Mouse (Mus musculus): ENCODE results near the gene Rngtt. TPM values are rescaled to one million over a fixed set of nuclear protein-coding genes. Genes with fewer than 3 reads are reported as not detected.
"Not testable (repeated sequence)": the region's sequence is repeated elsewhere in the genome, so short reads cannot be mapped to it uniquely, and the experiment has no call there.

Gene Rngtt
- total RNA-seq, 1 experiment from 2014 or later, result 44.5 TPM

GRCm38 (mm10) chr4:33300891-33301665 lies 9.0 kb upstream of the Rngtt start:
- ATAC-seq (replicated peaks in 1 of 2; ENCODE audit: insufficient read depth in 1 of 2, low FRiP score in 2 of 2, low TSS enrichment in 1 of 2, low read depth in 1 of 2, poor library complexity in 2 of 2, severe bottlenecking in 2 of 2), result not testable (repeated sequence)

- ATAC-seq (replicated peaks in 1 of 2; ENCODE audit: insufficient read depth in 1 of 2, low FRiP score in 2 of 2, low TSS enrichment in 1 of 2, low read depth in 1 of 2, poor library complexity in 2 of 2, severe bottlenecking in 2 of 2), result no peak
Observed at GRCm38 (mm10) chr4:33303057-33303456, 7.1 kb upstream of the Rngtt start.

GRCm38 (mm10) chr4:33307146-33307545 lies 3.0 kb upstream of the Rngtt start:
- ATAC-seq (replicated peaks in 1 of 2; ENCODE audit: insufficient read depth in 1 of 2, low FRiP score in 2 of 2, low TSS enrichment in 1 of 2, low read depth in 1 of 2, poor library complexity in 2 of 2, severe bottlenecking in 2 of 2), result no peak

- 0 out of 4 replicates have a peak, but pooled peaks of 1 of the 2 experiments have one; percentile 4 for ATAC-seq (replicated peaks in 1 of 2; ENCODE audit: insufficient read depth in 1 of 2, low FRiP score in 2 of 2, low TSS enrichment in 1 of 2, low read depth in 1 of 2, poor library complexity in 2 of 2, severe bottlenecking in 2 of 2)
Observed at GRCm38 (mm10) chr4:33310840-33311437, 828 bp downstream of the Rngtt start.

- not testable (repeated sequence) for ATAC-seq (replicated peaks in 1 of 2; ENCODE audit: insufficient read depth in 1 of 2, low FRiP score in 2 of 2, low TSS enrichment in 1 of 2, low read depth in 1 of 2, poor library complexity in 2 of 2, severe bottlenecking in 2 of 2)
Observed at GRCm38 (mm10) chr4:33314150-33314549, 4.0 kb downstream of the Rngtt start.

- no peak for ATAC-seq (replicated peaks in 1 of 2; ENCODE audit: insufficient read depth in 1 of 2, low FRiP score in 2 of 2, low TSS enrichment in 1 of 2, low read depth in 1 of 2, poor library complexity in 2 of 2, severe bottlenecking in 2 of 2)
Observed at GRCm38 (mm10) chr4:33315840-33316239, 5.7 kb downstream of the Rngtt start.

GRCm38 (mm10) chr4:33331147-33331546 lies 21.0 kb downstream of the Rngtt start:
- no peak for ATAC-seq (replicated peaks in 1 of 2; ENCODE audit: insufficient read depth in 1 of 2, low FRiP score in 2 of 2, low TSS enrichment in 1 of 2, low read depth in 1 of 2, poor library complexity in 2 of 2, severe bottlenecking in 2 of 2)

- no peak for ATAC-seq (replicated peaks in 1 of 2; ENCODE audit: insufficient read depth in 1 of 2, low FRiP score in 2 of 2, low TSS enrichment in 1 of 2, low read depth in 1 of 2, poor library complexity in 2 of 2, severe bottlenecking in 2 of 2)
Observed at GRCm38 (mm10) chr4:33332956-33333455, 22.9 kb downstream of the Rngtt start.

GRCm38 (mm10) chr4:33337999-33338398 lies 27.9 kb downstream of the Rngtt start:
- ATAC-seq (replicated peaks in 1 of 2; ENCODE audit: insufficient read depth in 1 of 2, low FRiP score in 2 of 2, low TSS enrichment in 1 of 2, low read depth in 1 of 2, poor library complexity in 2 of 2, severe bottlenecking in 2 of 2), result peak; percentile 45 to 49

GRCm38 (mm10) chr4:33342877-33343731 lies 33.0 kb downstream of the Rngtt start:
- no peak for ATAC-seq (replicated peaks in 1 of 2; ENCODE audit: insufficient read depth in 1 of 2, low FRiP score in 2 of 2, low TSS enrichment in 1 of 2, low read depth in 1 of 2, poor library complexity in 2 of 2, severe bottlenecking in 2 of 2)

- ATAC-seq (replicated peaks in 1 of 2; ENCODE audit: insufficient read depth in 1 of 2, low FRiP score in 2 of 2, low TSS enrichment in 1 of 2, low read depth in 1 of 2, poor library complexity in 2 of 2, severe bottlenecking in 2 of 2), result no peak
Observed at GRCm38 (mm10) chr4:33343732-33344057, 33.6 kb downstream of the Rngtt start.

- no peak for ATAC-seq (replicated peaks in 1 of 2; ENCODE audit: insufficient read depth in 1 of 2, low FRiP score in 2 of 2, low TSS enrichment in 1 of 2, low read depth in 1 of 2, poor library complexity in 2 of 2, severe bottlenecking in 2 of 2)
Observed at GRCm38 (mm10) chr4:33363451-33363850, 53.3 kb downstream of the Rngtt start.

GRCm38 (mm10) chr4:33374916-33375315 lies 64.8 kb downstream of the Rngtt start:
- ATAC-seq (replicated peaks in 1 of 2; ENCODE audit: insufficient read depth in 1 of 2, low FRiP score in 2 of 2, low TSS enrichment in 1 of 2, low read depth in 1 of 2, poor library complexity in 2 of 2, severe bottlenecking in 2 of 2), result no peak

GRCm38 (mm10) chr4:33377642-33378041 lies 67.5 kb downstream of the Rngtt start:
- ATAC-seq (replicated peaks in 1 of 2; ENCODE audit: insufficient read depth in 1 of 2, low FRiP score in 2 of 2, low TSS enrichment in 1 of 2, low read depth in 1 of 2, poor library complexity in 2 of 2, severe bottlenecking in 2 of 2), result no peak

- ATAC-seq (replicated peaks in 1 of 2; ENCODE audit: insufficient read depth in 1 of 2, low FRiP score in 2 of 2, low TSS enrichment in 1 of 2, low read depth in 1 of 2, poor library complexity in 2 of 2, severe bottlenecking in 2 of 2), result no peak
Observed at GRCm38 (mm10) chr4:33378894-33379293, 68.8 kb downstream of the Rngtt start.

GRCm38 (mm10) chr4:33388899-33389298 lies 78.8 kb downstream of the Rngtt start:
- no peak for ATAC-seq (replicated peaks in 1 of 2; ENCODE audit: insufficient read depth in 1 of 2, low FRiP score in 2 of 2, low TSS enrichment in 1 of 2, low read depth in 1 of 2, poor library complexity in 2 of 2, severe bottlenecking in 2 of 2)

- no peak for ATAC-seq (replicated peaks in 1 of 2; ENCODE audit: insufficient read depth in 1 of 2, low FRiP score in 2 of 2, low TSS enrichment in 1 of 2, low read depth in 1 of 2, poor library complexity in 2 of 2, severe bottlenecking in 2 of 2)
Observed at GRCm38 (mm10) chr4:33390660-33391059, 80.5 kb downstream of the Rngtt start.

- no peak for ATAC-seq (replicated peaks in 1 of 2; ENCODE audit: insufficient read depth in 1 of 2, low FRiP score in 2 of 2, low TSS enrichment in 1 of 2, low read depth in 1 of 2, poor library complexity in 2 of 2, severe bottlenecking in 2 of 2)
Observed at GRCm38 (mm10) chr4:33393437-33393836, 83.3 kb downstream of the Rngtt start.

Measured in hematopoietic stem cell, adult 5-6 weeks (primary cell).